Mouse (Mus musculus) heart, embryonic 15.5 days (tissue): ENCODE measurements around the gene Lrrc58. TPM values are rescaled to one million over a fixed set of nuclear protein-coding genes. Genes with fewer than 3 reads are reported as not detected.

Experiments used
- ATAC-seq: fragments of 200-750 bp; cut with Nextera tagmentation; replicated peaks from 2 replicates; pipeline ENCODE4 v1.8.0; 2017; ENCODE audit warnings: low read depth, moderate TSS enrichment; ENCODE audit not compliant: insufficient number of reproducible peaks, insufficient read depth, low FRiP score
- H3K27ac ChIP-seq: fragments of 300-500 bp; sonication (generic); 2 replicates; pipeline ENCODE4 v1.5.1; 2015; ENCODE audit warnings: mild to moderate bottlenecking, inconsistent platforms
- H3K27me3 ChIP-seq: fragments of 300-500 bp; sonication (generic); 2 replicates; pipeline ENCODE4 v1.6.1; 2015; ENCODE audit warnings: inconsistent platforms
- H3K36me3 ChIP-seq: fragments of 300-500 bp; sonication (generic); 2 replicates; pipeline ENCODE4 v1.6.1; 2015; ENCODE audit warnings: mild to moderate bottlenecking, inconsistent platforms
- H3K4me1 ChIP-seq: fragments of 300-500 bp; sonication (generic); replicated peaks from 2 replicates; pipeline ENCODE4 v1.6.1; 2015; ENCODE audit warnings: inconsistent platforms
- H3K4me2 ChIP-seq: fragments of 300-500 bp; sonication (generic); 2 replicates; pipeline ENCODE4 v1.6.1; 2015; ENCODE audit warnings: inconsistent platforms, mild to moderate bottlenecking, moderate library complexity
- H3K4me3 ChIP-seq: fragments of 300-500 bp; sonication (generic); 2 replicates; pipeline ENCODE4 v1.5.1; 2015; ENCODE audit warnings: mild to moderate bottlenecking, inconsistent platforms
- H3K9ac ChIP-seq: fragments of 300-500 bp; sonication (generic); 2 replicates; pipeline ENCODE4 v1.6.1; 2015; ENCODE audit warnings: mild to moderate bottlenecking, inconsistent platforms
- H3K9me3 ChIP-seq: fragments of 300-500 bp; sonication (generic); replicated peaks from 2 replicates; pipeline ENCODE4 v1.6.1; 2016; ENCODE audit warnings: inconsistent platforms
- WGBS: fragments of 180-500 bp; shearing (Covaris S2); methylation state at CpG from one replicate; pipeline ENCODE4 v1.1.7; 2015; ENCODE audit warnings: mixed read lengths; 5-methylcytosine and 5-hydroxymethylcytosine counted together
- polyA plus RNA-seq: library from polyadenylated mRNA; unstranded; fragments of >200 nt; fragmentation: Nextera tagmentation; extraction: Ambion mirVana; gene quantifications from 2 replicates; pipeline ENCODE4 v1.2.1, GENCODE M21; 2015

Gene Lrrc58
- polyA plus RNA-seq, 1 experiment from 2014 or later, result 36.4 TPM

GRCm38 (mm10) chr16:37869470-37870231 is 1.5 kb downstream of the Lrrc58 start:
- H3K36me3 ChIP-seq, result no peaks in the 10 kb centered on the region; the same call in 1 of the 2 replicates
- H3K9ac ChIP-seq, result peak overlapping the region; percentile 92
- peak overlapping the region; percentile 99 for H3K27ac ChIP-seq
- peaks cover 26% of the 10 kb centered on the region for H3K4me1 ChIP-seq
- 19% methylated on average over 4 of the region's 4 CpGs for WGBS
- H3K9me3 ChIP-seq, result no peaks in the 10 kb centered on the region
- no peaks in the 10 kb centered on the region for H3K27me3 ChIP-seq
- H3K4me3 ChIP-seq, result peak overlapping the region; percentile 97
- no peak for ATAC-seq
- H3K4me2 ChIP-seq, result peak overlapping the region; percentile 88

GRCm38 (mm10) chr16:37871112-37871715 is 3.0 kb downstream of the Lrrc58 start:
- Histone ChIP-seq H3K4me2 (peak overlapping the region; percentile 88), H3K27ac (peak overlapping the region; percentile 39), H3K9ac (no peak overlapping the region), H3K27me3 (no peaks in the 10 kb centered on the region), H3K36me3 (no peaks in the 10 kb centered on the region; the same call in 1 of the 2 replicates), H3K4me3 (no peak overlapping the region), H3K9me3 (no peaks in the 10 kb centered on the region), H3K4me1 (peaks cover 32% of the 10 kb centered on the region)
- WGBS, result 59% methylated on average over 4 of the region's 4 CpGs
- no peak for ATAC-seq

GRCm38 (mm10) chr16:37874501-37875235 is 6.5 kb downstream of the Lrrc58 start:
- H3K36me3 ChIP-seq, result peaks cover 20% of the 10 kb centered on the region
- ATAC-seq, result no peak
- H3K9ac ChIP-seq, result no peak overlapping the region
- H3K4me3 ChIP-seq, result no peak overlapping the region
- H3K27me3 ChIP-seq, result no peaks in the 10 kb centered on the region
- peaks cover 37% of the 10 kb centered on the region for H3K4me1 ChIP-seq
- 78% methylated on average over 4 of the region's 4 CpGs for WGBS
- no peaks in the 10 kb centered on the region for H3K9me3 ChIP-seq
- H3K4me2 ChIP-seq, result no peak overlapping the region
- H3K27ac ChIP-seq, result no peak overlapping the region

GRCm38 (mm10) chr16:37877406-37877805 is 9.2 kb downstream of the Lrrc58 start:
- Histone ChIP-seq H3K27ac (no peak overlapping the region), H3K4me1 (peaks cover 16% of the 10 kb centered on the region), H3K4me2 (no peak overlapping the region), H3K27me3 (no peaks in the 10 kb centered on the region), H3K4me3 (no peak overlapping the region), H3K36me3 (peaks cover 32% of the 10 kb centered on the region), H3K9me3 (no peaks in the 10 kb centered on the region), H3K9ac (no peak overlapping the region)
- 98% methylated on average over 3 of the region's 3 CpGs for WGBS
- ATAC-seq, result no peak

GRCm38 (mm10) chr16:37878951-37879505 is 10.8 kb downstream of the Lrrc58 start:
- Histone ChIP-seq H3K4me2 (no peak overlapping the region), H3K36me3 (peaks cover 47% of the 10 kb centered on the region), H3K4me1 (peaks cover 13% of the 10 kb centered on the region), H3K9ac (no peak overlapping the region), H3K27me3 (no peaks in the 10 kb centered on the region), H3K4me3 (no peak overlapping the region), H3K9me3 (no peaks in the 10 kb centered on the region), H3K27ac (no peak overlapping the region)
- 86% methylated on average over 7 of the region's 7 CpGs for WGBS
- no peak for ATAC-seq

- Histone ChIP-seq H3K9ac (no peak overlapping the region), H3K4me3 (no peak overlapping the region), H3K36me3 (peaks cover 49% of the 10 kb centered on the region), H3K27ac (no peak overlapping the region), H3K9me3 (no peaks in the 10 kb centered on the region), H3K4me2 (no peak overlapping the region), H3K27me3 (no peaks in the 10 kb centered on the region), H3K4me1 (peaks cover 9% of the 10 kb centered on the region)
- 89% methylated on average over 4 of the region's 4 CpGs for WGBS
- ATAC-seq, result no peak
Observed at GRCm38 (mm10) chr16:37879750-37880419, 11.7 kb downstream of the Lrrc58 start.

- H3K36me3 ChIP-seq, result peaks cover 49% of the 10 kb centered on the region
Observed at GRCm38 (mm10) chr16:37881168-37881567, 13.0 kb downstream of the Lrrc58 start.

GRCm38 (mm10) chr16:37888986-37889385 is 20.8 kb downstream of the Lrrc58 start:
- Histone ChIP-seq H3K9ac (no peak overlapping the region), H3K27me3 (no peaks in the 10 kb centered on the region), H3K4me3 (no peak overlapping the region), H3K36me3 (peaks cover 3% of the 10 kb centered on the region; the same call in 1 of the 2 replicates), H3K4me2 (no peak overlapping the region), H3K27ac (no peak overlapping the region), H3K4me1 (peaks cover 14% of the 10 kb centered on the region), H3K9me3 (no peaks in the 10 kb centered on the region)
- ATAC-seq, result no peak
- WGBS, result 93% methylated on average over 3 of the region's 3 CpGs

More at GRCm38 (mm10) chr16:37881168-37881567, 13.0 kb downstream of the Lrrc58 start:
- Histone ChIP-seq H3K4me3 (no peak overlapping the region), H3K4me2 (no peak overlapping the region), H3K27me3 (no peaks in the 10 kb centered on the region), H3K9ac (no peak overlapping the region), H3K4me1 (peaks cover 6% of the 10 kb centered on the region; the same call in 1 of the 2 replicates), H3K27ac (no peak overlapping the region), H3K9me3 (no peaks in the 10 kb centered on the region)
- 49% methylated on average over 2 of the region's 2 CpGs for WGBS
- ATAC-seq, result no peak

- H3K27ac ChIP-seq, result no peak overlapping the region; the same call in 1 of the 2 replicates
- no peak overlapping the region for H3K9ac ChIP-seq
- no peaks in the 10 kb centered on the region for H3K36me3 ChIP-seq
- no peak overlapping the region for H3K4me2 ChIP-seq
- ATAC-seq, result no peak
- peaks cover 26% of the 10 kb centered on the region for H3K4me1 ChIP-seq
- no peaks in the 10 kb centered on the region for H3K9me3 ChIP-seq
- 87% methylated on average over 2 of the region's 2 CpGs for WGBS
- no peaks in the 10 kb centered on the region for H3K27me3 ChIP-seq
- no peak overlapping the region for H3K4me3 ChIP-seq
Observed at GRCm38 (mm10) chr16:37892667-37893066, 24.5 kb downstream of the Lrrc58 start.

GRCm38 (mm10) chr16:37893381-37893780 is 25.2 kb downstream of the Lrrc58 start:
- Histone ChIP-seq H3K4me3 (no peak overlapping the region), H3K4me2 (peak overlapping the region; percentile 25; the same call in 1 of the 2 replicates), H3K36me3 (no peaks in the 10 kb centered on the region), H3K9ac (no peak overlapping the region), H3K9me3 (no peaks in the 10 kb centered on the region), H3K4me1 (peaks cover 26% of the 10 kb centered on the region), H3K27ac (peak overlapping the region; percentile 80), H3K27me3 (no peaks in the 10 kb centered on the region)
- 33% methylated on average over 6 of the region's 6 CpGs for WGBS
- ATAC-seq, result no peak
